Mouse (Mus musculus): ENCODE measurements around the gene Map3k11.

DNA sequence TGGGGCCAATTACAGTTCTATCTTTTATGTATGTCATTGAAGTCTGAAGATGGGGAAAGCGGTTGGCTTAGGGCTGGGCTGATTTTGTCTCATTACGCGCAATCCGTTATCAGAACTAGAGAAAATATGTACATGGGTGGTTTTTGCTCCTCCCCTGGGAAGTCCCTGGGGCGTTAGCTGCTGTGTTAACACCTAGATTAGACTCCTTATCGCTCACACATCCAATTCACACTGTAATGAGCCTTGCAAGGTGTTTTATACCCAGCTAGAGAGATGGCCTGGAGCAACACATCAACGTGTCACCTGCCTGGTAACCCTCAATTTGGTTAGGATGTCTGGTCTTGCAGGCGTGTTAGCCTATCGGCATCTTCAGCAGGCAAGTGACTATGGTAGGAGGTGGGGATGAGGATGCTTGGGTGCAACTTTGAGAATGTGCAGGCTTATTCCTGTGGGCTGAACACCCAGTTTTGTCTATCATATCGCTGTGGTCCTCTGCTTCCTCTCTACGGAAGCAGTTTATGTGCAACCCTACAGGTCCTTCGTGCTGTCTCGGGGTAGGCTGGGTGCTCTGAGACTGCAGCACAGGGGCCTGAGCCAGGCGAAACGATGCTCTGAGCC is 38.5 kb downstream of the Map3k11 start:
- TF ChIP-seq TAL1 (IDR thresholded peaks at IDR 0.05; ENCODE audit: low read length) (peak; percentile 65), GATA1 (IDR thresholded peaks at IDR 0.05; ENCODE audit: low read length) (peak; percentile 84)

Measured in erythroblast, embryonic 14.5 days (primary cell).